Mouse (Mus musculus): ENCODE measurements around the gene Upf2. TPM values are rescaled to one million over a fixed set of nuclear protein-coding genes. Genes with fewer than 3 reads are reported as not detected.
A peak's percentile ranks its signal among the peaks of the same experiment; 100 is the strongest.
"Not testable (repeated sequence)": the region's sequence is repeated elsewhere in the genome, so short reads cannot be mapped to it uniquely, and the experiment has no call there.

The Upf2 gene
- 10 to 100 TPM; 16.7 to 20.1 (median 17.3) TPM for polyA plus RNA-seq (2017; shearing (Covaris generic))

DNA sequence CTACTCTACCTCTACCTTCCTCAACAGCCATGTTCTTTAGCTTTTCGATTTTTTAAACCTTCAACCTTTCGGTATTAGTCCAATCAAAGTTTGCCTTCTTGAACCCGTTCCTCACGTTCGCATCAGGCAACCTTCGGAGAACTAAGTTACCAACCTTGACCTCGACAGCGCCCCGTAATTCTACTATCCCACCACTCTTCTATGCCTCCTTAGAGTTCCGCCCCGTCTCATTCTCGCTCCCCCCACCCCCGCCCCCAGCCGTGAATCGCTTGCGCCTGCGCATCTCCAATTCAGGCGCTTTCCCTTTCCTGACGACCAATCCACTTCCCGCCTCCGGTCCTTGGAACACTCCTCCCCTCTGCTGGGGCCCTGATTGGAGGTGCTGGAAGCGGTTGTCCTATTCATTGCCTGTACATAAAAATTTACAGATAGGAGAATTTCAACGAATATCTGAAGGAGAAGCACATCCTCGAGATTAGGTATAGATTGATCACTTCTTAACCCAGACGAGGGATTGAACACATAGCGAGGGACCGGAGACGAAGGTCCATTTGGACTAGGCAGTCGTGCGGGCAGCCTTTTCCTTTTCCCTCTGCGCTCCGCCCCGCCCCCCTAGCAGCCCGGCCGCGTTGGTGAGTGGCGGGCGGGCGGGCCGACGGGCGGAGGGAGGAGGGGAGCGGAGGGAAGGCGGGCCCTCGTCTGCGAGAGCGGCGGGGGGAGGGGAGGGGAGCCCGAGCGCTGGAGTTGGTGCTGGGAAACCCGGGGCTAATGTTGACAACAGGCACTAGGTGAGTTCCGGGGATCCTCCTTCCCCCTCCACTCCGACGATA is at the start of gene Upf2:
TSS of gene Upf2 (plus strand) at position 704 of the 830 bp plus-strand sequence.
- peak; percentile 87 for ATAC-seq

DNA sequence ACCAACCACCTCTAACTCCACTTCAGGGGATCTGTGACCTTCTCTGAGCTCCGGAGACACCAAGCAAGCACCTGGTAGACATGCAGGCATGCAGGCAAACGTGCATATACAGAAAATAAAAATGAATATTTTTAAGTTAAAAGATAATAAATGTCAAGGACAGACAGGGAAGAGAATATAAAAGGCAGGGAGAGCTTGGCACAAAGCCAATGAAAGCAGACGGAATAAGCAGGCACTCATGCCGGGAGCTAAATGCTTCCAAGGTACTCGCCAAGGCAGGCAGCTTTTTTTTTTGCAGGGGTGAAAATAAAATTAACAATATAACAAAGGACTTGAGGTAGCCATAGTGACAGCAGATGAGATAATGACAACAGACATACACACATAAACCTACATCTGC is 45.2 kb upstream of the Upf2 start:
- ATAC-seq: no peak

DNA sequence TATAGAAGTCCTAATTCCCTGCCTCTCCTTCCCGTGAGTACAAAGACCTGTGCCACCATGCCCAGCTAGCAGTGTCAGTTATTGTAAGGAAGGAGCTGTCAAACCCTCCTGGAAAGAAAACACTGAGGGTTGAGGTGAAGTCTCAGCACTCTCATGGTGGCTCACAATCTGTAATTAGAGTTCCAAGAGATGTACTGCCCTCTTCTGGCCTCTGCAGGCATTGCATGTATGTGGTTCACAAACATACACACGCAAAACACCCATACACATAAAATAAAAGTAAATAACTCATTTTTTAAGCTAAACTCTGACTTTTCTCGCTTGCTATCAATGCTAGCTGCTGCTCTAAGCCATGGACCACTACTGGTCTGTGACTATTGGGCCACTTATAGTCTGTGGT is 44.6 kb upstream of the Upf2 start:
- peak; percentile 52 for ATAC-seq

DNA sequence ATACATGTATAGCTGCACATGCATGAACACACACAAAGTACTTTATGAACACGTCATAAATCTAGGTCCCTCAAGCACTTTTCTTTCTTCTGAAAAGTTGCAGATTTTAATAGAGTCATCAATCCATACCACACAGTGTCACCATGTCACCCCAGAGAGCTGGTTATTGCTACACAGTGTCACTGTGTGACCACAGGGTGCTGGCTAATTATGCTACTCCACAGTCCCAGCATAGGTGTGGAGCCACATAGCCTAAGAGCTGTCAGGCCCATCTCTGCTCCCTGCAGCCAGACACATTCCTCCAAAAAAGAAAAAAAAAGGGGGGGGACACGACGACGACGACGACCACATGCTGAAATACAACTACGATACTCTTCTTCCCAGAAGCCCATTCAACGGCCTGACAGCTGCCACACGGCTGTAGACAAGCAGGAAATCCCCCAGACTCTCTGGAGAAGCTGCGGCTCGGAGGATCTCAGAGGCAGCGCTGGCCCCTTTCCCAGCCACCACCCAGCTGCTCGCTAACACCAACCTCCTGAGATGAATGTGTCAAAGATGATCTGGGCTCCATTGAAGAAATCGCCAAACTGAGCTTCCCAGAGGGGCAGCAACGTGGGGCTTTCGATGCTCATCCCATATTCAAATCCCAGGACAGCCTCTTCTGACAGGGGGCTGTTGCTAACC is 39.8 kb upstream of the Upf2 start:
- ATAC-seq: no peak

DNA sequence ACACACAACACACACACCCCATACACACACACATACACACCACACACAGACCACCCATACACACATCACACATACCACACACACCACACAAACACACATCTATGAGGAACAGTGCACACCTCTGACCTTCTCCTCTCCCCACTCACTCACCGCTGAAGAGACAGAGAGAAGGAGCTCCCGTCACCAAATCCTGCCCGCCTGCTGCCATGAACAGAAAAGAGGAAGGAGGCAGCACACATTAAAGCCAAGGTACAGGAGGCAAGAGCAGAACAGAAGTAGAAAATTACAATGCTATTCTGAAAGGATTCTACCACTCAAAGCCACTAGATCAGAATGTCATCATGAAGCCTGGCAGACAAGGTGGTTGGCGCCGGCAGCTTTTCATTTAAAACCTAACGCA is 28.4 kb upstream of the Upf2 start:
- no peak for ATAC-seq

DNA sequence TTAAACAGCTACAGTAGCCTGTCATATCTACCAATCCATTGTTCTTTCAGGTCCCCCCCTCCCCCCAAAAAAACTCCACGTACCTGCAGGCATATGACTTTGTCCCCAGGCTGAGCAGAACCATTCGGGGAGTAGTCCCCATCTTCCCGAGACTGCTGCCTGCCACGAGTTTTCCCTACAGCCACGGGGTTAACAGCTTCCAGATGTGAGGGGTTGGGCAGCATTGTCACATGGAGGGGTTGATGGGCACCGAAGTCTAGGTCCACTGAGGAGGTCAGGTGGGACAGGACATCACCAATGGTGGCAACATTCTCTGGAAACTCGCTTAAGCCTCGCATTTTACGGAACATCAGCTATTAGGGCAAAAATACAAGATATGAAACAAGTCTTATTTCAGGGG is 27.5 kb upstream of the Upf2 start:
- no peak for ATAC-seq

DNA sequence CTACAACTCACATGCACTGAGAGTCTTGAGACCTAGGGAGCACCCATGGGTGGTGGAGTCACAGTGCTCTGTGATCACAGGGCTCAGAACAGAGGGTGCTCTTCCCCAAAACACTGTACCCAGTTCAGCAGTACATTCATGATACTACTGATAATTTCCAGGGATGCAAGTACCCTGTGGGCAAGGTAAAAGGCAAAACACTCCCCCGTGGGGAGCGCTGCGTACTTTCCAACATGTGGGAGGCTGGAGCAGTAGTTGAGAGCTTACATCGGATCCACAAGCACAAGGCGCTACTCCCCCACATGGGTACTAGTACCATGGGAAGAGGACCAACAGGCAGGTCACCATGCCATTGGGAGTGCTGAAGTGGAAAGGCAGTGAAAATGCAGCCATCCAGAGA is 23.8 kb upstream of the Upf2 start:
- ATAC-seq: no peak

DNA sequence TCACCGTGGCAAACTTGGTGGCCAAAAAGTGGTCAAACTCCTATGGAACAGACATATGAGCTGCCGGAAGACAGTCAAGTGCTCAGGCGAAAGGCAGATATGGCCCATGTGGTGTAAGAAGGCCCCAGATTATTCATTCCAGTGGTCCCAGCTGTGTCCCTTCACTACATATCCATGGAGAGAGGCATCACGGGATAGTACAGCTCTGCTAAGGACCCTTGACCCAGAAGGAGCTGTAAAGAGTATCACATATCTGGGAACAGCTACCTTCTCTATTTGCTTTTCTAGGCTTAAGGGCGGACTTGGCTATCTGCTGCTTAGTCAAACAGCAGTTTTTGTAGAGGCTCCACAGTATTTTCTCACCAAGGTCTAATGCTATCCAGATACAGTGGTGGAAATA is 21.5 kb upstream of the Upf2 start:
- no peak for ATAC-seq

DNA sequence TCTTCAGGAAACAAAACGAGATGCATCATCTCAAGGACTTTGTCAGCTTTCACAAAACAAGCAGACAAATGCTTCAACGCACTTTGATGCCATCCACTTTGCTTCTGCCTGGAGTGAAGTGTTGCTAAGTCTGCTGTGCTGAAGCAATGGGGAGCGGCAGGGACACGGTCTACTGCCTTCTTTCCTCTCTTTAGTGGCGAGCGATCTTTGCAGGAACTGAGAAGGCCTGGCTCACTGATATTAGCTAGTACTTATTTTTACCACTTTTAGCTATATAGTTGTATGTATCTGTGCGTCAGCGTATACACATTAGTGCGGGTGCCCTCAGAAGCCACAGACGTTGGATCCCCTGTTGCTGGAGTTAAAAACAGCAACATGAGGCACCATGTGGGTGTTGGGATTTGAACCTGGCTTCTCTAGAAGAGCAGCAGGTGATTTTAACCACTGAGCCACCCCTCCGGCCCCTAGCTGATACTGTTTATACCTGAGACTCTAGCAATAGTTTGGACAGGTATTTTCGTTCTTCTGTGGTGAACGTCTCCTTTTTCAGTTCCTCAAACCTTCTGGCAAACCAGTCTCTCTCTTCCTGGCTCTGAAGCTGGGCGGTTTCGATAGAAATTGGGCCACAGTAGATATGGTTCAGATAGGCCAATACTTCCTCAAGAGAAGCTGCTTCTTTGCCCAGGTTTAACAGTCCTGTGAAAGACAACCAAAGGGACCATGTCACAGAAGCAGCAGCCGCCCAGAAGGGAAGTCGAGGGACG is 20.8 kb upstream of the Upf2 start:
- no peak for ATAC-seq

DNA sequence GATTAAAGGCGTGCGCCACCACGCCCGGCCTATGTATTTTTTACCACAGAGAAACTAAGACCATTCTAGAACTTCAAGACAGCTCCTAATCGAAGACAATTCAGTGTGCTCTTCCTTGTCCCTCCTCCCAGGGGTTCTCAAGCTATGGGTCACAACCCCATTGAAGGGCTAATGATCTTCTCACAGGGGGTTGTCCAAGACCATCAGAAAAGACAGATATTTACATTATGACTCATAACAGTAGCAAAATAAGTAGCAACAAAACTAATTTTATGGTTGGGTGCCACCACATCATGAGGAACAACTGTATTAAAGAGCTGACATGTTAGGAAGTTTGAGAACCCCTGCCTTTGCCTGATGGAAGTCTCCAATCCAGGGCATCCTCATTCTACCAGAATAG is 19.3 kb upstream of the Upf2 start:
- no peak for ATAC-seq

DNA sequence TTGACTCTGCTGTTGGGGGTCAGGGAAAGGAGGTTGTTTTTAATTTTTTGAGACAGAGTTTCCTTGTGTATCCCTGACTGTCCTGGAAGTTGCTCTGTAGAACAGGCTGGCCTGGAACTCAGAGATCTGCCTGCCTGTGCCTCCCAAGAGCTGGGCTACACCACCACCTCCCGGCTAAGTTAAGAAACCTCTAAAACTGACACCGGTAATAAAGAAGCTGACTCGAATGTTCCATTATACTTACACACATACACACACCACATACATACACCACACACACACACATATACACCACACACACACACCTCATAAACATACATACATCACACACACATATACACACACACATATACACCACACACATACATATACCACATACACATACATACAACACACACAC is 16.3 kb upstream of the Upf2 start:
- no peak for ATAC-seq

DNA sequence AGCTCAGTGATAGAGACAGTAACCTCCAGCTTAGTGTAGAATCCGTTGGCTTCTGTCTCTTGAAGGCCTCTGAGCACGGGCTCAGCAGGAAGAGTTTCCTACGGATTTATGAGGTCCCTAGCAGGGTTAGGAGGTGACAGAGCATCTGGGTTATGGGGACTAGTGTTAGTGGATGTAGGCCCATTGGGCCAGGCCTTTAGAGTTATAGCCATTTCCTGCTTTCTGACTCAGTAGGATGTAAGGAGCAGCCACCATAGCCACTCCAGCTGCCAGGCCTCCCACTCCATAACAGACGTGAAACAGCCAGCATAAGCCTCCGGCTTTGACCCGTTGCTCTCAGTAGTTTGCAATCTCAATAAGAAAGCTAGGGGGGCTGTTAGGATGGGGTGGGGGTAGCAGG is 15.2 kb upstream of the Upf2 start:
- ATAC-seq: no peak

DNA sequence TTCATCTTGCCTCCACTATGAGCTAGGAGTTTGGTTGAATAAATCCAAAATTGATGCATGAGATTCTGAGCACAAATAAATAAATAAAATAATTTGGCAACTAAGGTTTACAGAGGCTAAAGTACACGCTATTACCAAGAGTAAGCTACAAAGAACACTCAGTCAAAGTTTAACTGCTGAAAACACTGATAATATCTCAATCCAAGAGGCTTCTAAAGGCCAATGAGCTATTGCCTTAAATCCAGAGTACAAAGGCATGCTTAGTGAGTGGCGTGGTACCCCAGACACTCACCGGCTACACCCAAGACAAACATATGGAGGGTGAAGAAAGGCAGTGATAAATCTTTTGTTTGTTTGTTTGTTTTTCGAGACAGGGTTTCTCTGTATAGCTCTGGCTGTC is 14.7 kb upstream of the Upf2 start:
- no peak for ATAC-seq

DNA sequence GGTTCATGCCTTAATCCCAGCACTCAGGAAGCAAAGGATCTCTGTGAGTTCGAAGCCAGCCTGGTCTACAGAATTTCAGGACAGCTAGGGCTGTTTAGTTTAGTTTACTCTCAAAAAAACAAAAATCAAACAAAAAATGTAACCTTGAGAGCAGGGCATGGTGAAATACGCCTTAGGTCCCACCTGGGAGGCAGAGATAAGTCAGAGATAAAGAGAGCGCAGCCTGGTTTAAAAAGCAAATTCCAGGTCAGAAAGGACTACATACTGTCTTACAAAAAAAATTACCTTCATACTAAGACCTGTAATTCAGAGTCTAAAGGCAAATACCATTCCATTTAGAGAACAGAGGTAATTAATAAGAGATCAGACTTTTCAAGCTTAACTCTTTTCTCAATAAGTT is 11.9 kb upstream of the Upf2 start:
- no peak for ATAC-seq

DNA sequence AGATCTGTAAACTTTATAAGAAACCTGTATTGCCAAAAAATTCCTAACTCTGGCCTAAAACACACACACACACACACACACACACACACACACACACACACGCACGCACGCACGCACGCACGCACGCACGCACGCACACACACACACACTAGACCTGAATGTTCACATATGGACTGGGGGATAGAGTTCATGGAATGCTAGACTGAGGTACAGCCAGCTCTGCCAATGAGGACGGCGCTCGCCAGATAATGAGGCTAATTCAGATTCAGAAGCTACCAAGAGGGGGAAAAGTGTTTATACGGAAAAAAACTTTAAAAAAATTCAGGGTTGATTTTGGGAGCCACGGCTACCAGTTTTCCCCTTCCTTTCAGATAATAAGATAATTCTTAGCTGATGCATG is 11.4 kb upstream of the Upf2 start:
- no peak for ATAC-seq

DNA sequence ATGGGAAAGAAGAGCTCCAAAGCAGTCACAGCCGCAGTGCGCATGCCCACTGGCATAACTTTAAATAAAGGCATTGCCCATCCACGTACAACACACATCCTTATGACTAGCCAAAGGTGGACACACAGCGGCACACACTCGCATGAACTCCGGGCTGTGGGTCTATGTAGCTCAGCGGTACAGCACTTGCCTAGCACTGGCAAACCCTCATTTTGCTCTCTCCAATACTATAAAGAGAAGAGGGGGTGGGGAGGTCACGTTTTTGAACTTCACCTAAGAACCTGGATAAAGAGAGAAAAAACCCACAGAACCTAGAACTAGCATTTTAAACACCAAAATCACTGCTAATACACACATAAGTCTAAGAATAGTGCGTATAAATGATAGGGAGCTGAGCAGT is 10.3 kb upstream of the Upf2 start:
- no peak for ATAC-seq

DNA sequence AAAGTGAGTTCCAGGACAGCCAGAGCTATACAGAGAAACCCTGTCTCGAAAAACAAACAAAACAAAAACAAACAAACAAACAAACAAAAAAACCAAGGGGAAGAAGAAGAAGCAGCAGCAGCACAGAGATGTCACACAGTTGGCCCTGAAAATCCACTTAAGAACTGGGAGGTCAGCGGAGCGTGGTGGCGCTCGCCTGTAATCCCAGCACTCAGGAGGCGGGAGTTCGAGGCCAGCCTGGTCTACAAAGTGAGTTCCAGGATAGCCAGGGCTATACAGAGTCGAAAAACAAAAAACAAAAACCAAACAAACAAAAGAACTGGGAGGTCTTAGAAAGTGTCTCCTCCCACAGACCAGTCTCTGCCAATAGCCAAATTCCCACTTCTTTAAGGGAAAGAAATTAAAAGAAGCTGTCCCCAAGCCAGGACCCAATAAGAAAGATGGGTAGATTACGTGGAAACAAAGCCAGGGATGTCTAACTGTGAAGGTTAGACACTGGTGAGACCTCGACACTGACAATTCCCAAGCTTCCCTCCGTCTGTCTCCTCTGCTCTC is 9.3 kb upstream of the Upf2 start:
- ATAC-seq: no peak

DNA sequence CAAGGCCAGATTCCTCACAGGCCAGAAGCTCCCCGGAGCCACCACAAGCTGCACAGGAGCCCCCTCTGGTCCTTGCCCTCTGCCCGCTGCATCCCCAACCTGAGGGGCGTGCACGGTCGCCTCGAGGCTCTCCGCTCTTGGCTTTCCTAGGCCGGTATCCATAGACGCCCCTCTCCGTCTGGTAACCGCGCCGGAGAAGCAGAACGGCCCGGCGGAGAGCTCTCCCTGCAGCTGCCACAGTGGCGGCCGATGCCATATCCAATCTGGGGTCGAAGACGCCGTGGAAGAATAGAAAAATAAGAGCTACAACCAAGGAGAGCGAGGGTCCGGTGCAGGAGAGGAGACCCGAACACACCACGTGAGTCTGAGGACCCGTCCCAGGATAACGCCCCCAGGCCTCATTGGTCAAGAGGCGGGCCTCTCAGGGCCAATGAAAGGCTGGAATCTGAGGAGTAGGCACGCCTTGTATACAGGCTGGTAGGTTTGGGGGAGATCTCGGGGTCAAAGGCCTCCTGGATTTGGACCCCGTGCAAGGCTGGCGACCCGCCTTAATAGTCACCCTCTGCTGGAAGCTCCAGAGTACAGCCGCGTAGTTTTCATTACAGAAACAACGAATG is 8.7 kb upstream of the Upf2 start, which contains the start of gene Dhtkd1:
TSS of gene Dhtkd1 (minus strand) at position 377 of the 617 bp plus-strand sequence.
- peak; percentile 21 for ATAC-seq

DNA sequence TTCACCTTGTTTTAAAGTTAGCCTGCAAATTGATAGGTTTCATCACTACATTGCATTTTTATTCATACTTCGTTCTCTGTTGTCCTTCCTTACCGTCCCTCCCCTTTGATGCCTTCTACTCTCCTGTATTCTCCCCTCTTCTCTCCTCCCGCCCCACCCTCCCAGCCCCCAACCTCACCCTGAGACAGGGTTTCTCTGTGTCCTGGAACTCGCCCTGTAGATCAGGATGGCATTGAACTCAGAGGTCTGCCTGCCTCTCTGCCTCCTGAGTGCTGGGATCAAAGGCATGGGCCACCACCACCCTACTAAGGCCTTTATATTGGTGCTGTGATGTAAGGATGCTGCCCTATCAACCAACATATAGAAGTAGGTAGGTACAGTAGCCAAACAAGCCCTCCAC is 8.2 kb upstream of the Upf2 start:
- ATAC-seq: no peak

DNA sequence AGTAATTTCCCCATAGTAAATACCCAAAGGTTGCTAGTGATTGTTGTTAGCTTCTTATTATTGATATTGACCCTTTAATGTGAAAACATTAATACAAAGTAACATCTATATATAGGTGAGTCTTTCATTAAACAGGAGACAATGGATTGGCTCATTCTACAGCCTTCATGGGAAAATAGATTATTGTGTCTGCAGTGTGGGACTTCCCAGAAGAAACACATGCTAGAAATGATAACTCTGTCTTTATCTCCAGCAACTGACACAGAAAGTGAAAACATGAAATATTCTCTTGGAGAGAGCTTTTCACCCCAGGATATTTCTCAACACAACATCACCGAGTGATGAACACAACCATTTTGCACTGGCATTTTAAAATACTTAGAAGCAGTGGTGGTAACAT is 5.6 kb upstream of the Upf2 start:
- ATAC-seq: no peak

DNA sequence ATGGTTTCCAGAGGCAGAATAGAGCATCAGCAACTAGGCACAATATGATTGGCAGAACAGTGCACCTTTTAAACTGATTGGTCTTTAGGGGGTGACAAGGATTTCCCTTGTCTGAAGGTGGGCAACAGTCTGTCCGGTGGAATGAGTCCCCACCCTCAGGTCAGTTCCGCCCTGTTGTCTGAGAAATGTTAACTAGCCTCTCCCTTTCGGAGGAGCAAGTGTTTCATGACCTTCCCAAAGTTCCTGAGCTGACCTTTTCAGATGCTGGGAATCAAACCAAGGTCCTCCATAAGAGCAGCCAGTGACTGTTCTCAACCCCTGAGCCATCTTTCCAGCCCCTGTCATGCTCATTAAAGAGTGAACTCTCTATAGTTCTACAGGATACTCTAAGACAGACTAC is 4.4 kb upstream of the Upf2 start:
- no peak for ATAC-seq

DNA sequence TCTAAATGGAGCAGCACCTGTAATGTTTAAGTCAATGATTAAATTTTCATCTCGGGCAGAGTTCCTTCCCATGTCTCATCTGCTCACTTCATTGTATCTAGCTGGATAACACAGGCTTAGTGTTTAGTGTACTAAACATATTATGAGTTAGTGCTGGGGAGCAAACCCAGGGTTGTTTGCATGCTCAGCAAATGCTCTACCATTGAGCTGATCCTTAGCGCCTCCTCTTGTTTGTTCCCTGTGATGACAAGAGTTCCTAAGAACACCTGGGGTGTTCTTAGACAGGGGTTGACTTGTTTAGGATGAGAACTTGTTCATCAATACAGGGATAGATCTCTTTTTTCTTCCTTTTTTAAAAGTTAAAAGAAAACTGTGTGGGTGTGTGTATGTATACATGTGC is 2.3 kb upstream of the Upf2 start:
- no peak for ATAC-seq

DNA sequence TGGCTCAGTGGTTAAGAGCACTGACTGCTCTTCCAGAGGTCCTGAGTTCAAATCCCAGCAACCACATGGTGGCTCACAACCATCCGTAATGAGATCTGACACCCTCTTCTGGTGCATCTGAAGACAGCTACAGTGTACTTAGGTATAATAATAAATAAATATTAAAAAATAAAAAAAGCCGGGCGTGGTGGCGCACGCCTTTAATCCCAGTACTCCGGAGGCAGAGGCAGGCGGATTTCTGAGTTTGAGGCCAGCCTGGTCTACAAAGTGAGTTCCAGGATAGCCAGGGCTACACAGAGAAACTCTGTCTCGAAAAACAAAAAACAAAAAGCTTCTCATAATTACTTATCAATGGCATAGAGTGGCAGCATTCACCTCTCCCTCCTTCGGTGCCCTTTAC is 1.4 kb upstream of the Upf2 start:
- ATAC-seq: not testable (repeated sequence)

Data from inflammation-experienced regulatory T-cells, adult 6 months (primary cell).